Mouse (Mus musculus) lung, postnatal 25 days (tissue): ENCODE data around the gene AI854703.

Experiments
- DNase-seq: peaks from one replicate; pipeline ENCODE4 v3.0.0; 2022; ENCODE audit warnings: low spot score

AI854703 gene

GRCm38 (mm10) chr6:48626464-48626863 is at the start of gene AI854703:
Gene AI854703 (plus strand): TSS chr6:48626764.
- no peak for DNase-seq

GRCm38 (mm10) chr6:48578736-48579135 is 47.8 kb upstream of the AI854703 start:
- no peak for DNase-seq

GRCm38 (mm10) chr6:48579215-48579648 is 47.3 kb upstream of the AI854703 start:
- DNase-seq, result peak; percentile 55

- DNase-seq, result no peak
These were observed 45.3 kb upstream of the AI854703 start for GRCm38 (mm10) chr6:48581257-48581656.

GRCm38 (mm10) chr6:48582037-48582436 is 44.5 kb upstream of the AI854703 start:
- peak; percentile 48 for DNase-seq

GRCm38 (mm10) chr6:48589194-48589750 is 37.3 kb upstream of the AI854703 start, which contains the start of gene Gm45021:
Gene Gm45021 (plus strand): TSS chr6:48589610.
- DNase-seq, result no peak

- no peak for DNase-seq
These were observed 35.2 kb upstream of the AI854703 start for GRCm38 (mm10) chr6:48591221-48591845.

- DNase-seq, result no peak
These were observed 34.7 kb upstream of the AI854703 start for GRCm38 (mm10) chr6:48591871-48592270.

- peak; percentile 89 for DNase-seq
These were observed 33.2 kb upstream of the AI854703 start, which contains the start of the genes Repin1 and Gm44965 for GRCm38 (mm10) chr6:48593158-48594042. Gene Repin1 (plus strand): TSS chr6:48593883. Gene Gm44965 (plus strand): TSS chr6:48593941.

GRCm38 (mm10) chr6:48594043-48594738 is 32.4 kb upstream of the AI854703 start:
- no peak for DNase-seq

- no peak for DNase-seq
These were observed 31.3 kb upstream of the AI854703 start for GRCm38 (mm10) chr6:48595278-48595677.

- DNase-seq, result no peak
These were observed 29.9 kb upstream of the AI854703 start for GRCm38 (mm10) chr6:48596545-48597232.

GRCm38 (mm10) chr6:48597233-48597625 is 29.3 kb upstream of the AI854703 start:
- no peak for DNase-seq

- DNase-seq, result no peak
These were observed 26.0 kb upstream of the AI854703 start for GRCm38 (mm10) chr6:48600594-48600993.

GRCm38 (mm10) chr6:48601271-48602079 is 25.1 kb upstream of the AI854703 start, which contains the start of gene Zfp775:
Gene Zfp775 (plus strand): TSS chr6:48602063.
- peak; percentile 97 for DNase-seq

GRCm38 (mm10) chr6:48602080-48602741 is 24.4 kb upstream of the AI854703 start:
- peak; percentile 15 for DNase-seq

- no peak for DNase-seq
These were observed 18.4 kb upstream of the AI854703 start for GRCm38 (mm10) chr6:48608124-48608523.

- no peak for DNase-seq
These were observed 17.1 kb upstream of the AI854703 start for GRCm38 (mm10) chr6:48609512-48609911.

GRCm38 (mm10) chr6:48610657-48611056 is 15.9 kb upstream of the AI854703 start:
- DNase-seq, result no peak

- no peak for DNase-seq
These were observed 13.1 kb upstream of the AI854703 start for GRCm38 (mm10) chr6:48613464-48613863.
